Comparison of ENCODE assay signal across 23 mouse cellular contexts in the genomic region with DNA sequence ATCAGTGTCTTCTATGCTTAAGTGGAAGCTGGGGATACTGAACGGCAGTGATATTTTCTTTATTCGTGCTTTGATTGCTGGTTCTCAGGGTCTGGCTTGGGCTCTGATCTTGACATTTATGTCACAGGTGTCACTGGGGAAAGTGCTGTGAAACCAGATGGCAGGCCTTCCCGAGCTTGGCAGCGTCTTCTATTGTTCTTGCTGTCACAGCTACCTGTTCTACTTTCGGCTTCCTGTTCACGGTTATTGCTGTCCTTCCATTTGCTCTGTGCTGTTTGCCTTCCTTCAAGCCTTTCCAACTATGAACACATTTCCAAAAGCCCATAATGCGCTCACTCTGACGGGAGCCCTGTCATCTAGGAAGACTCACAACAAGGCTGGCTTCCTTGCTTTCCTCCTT. TPM values are rescaled to one million over a fixed set of nuclear protein-coding genes. Genes with fewer than 3 reads are reported as not detected.
DNase-seq lines count a peak whose midpoint lies in the region; ATAC-seq and TF ChIP-seq lines count a peak whose summit lies in the region.
"Had no signal": no experiment of that assay in that cellular context is flagged by ENCODE, and none has a peak within 500 bp of the region (broad histone marks: within the 10 kb centered on the region; RNA-seq: fewer than 3 reads in every experiment).

No protein-coding gene starts in this region.

- peaks cover 6 to 9% of the 10 kb centered on the region in 2 experiments; a peak in 3 of 4 replicates for H3K4me1 ChIP-seq in heart, embryonic 14.5 days (ENCODE audit: control insufficient read depth in 2 of 2, insufficient read depth in 2 of 2, low read length in 2 of 2)
- no peaks in the 10 kb centered on the region for H3K4me1 ChIP-seq in heart, adult 2 months (ENCODE audit: control insufficient read depth, insufficient read depth, low read length)
- H3K4me1 ChIP-seq: embryonic facial prominence, embryonic 15.5 days; forebrain, embryonic 15.5 days; limb, embryonic 10.5 days; liver, embryonic 15.5 days; midbrain, embryonic 15.5 days had no signal

- TF ChIP-seq POLR2A in heart, adult 2 months (IDR thresholded peaks at IDR 0.05; ENCODE audit: insufficient read depth, low read depth, low read length), result no peak

- H3K4me3 ChIP-seq in heart, embryonic 14.5 days (ENCODE audit: control insufficient read depth in 1 of 2, insufficient read depth in 1 of 2, low read depth in 1 of 2, low read length in 2 of 2), result no peak overlapping the region
- no peak overlapping the region for H3K4me3 ChIP-seq in heart, adult 2 months
- H3K4me3 ChIP-seq: embryonic facial prominence, embryonic 15.5 days; forebrain, embryonic 15.5 days; gastrocnemius, adult 2 months; limb, embryonic 10.5 days; liver, embryonic 15.5 days; midbrain, embryonic 15.5 days; myocyte had no signal

- no peak for TF ChIP-seq EP300 in heart, adult 2 months (IDR thresholded peaks at IDR 0.05; ENCODE audit: insufficient read depth, low read depth, low read length)

- peak overlapping the region; percentile 25; the same call in 1 of the 2 replicates for H3K4me2 ChIP-seq in heart, embryonic 14.5 days (ENCODE audit: low read length)
- H3K4me2 ChIP-seq: embryonic facial prominence, embryonic 15.5 days; forebrain, embryonic 15.5 days; liver, embryonic 15.5 days; midbrain, embryonic 15.5 days had no signal

- no peak for ATAC-seq in heart, embryonic 14.5 days (ENCODE audit: insufficient number of reproducible peaks, insufficient read depth, low FRiP score, low read depth)
- ATAC-seq: forebrain, embryonic 15.5 days; hindbrain, embryonic 16.5 days; intestine, embryonic 16.5 days; midbrain, embryonic 15.5 days; Patski had no signal

- TF ChIP-seq CTCF in heart, adult 2 months (IDR thresholded peaks at IDR 0.05), result no peak

- no peaks in the 10 kb centered on the region for H3K27me3 ChIP-seq in heart, embryonic 14.5 days (ENCODE audit: control insufficient read depth, insufficient read depth, low read length)
- H3K27me3 ChIP-seq in heart, adult 2 months (ENCODE audit: control insufficient read depth, insufficient read depth, low read length), result 0 out of 2 replicates have a peak, but pooled peaks cover 2% of the 10 kb centered on the region
- H3K27me3 ChIP-seq: embryonic facial prominence, embryonic 15.5 days; forebrain, embryonic 15.5 days; liver, embryonic 15.5 days; midbrain, embryonic 15.5 days had no signal

- intact Hi-C loops in heart, adult 2 months (cut with DNase I), result no loop called here

- H3K27ac ChIP-seq in heart, embryonic 14.5 days (replicated peaks in 1 of 2; ENCODE audit: control insufficient read depth in 1 of 2, insufficient read depth in 1 of 2, low read depth in 2 of 2, low read length in 2 of 2), result no peak overlapping the region
- H3K27ac ChIP-seq in heart, adult 2 months, result no peak overlapping the region
- H3K27ac ChIP-seq: embryonic facial prominence, embryonic 15.5 days; forebrain, embryonic 15.5 days; gastrocnemius, adult 2 months; limb, embryonic 10.5 days; liver, embryonic 15.5 days; midbrain, embryonic 15.5 days; stomach, postnatal 0 days had no signal

- no peak for DNase-seq in heart, adult 2 months
- DNase-seq in brain, adult 2 months (ENCODE audit: low read depth, low spot score), result peak; percentile 98
- DNase-seq in cerebellum, adult 18-20 months, result peak; percentile 91 to 95
- peak; percentile 89 to 93 for DNase-seq in cerebellum, postnatal 14 days
- DNase-seq in lung, adult 18-20 months, result no peak
- no peak for DNase-seq in T-cell, adult 2 months (ENCODE audit: low spot score)
- no peak for DNase-seq in natural killer cell, adult 2 months (ENCODE audit: low spot score in 2 of 2)
- DNase-seq: adrenal gland, postnatal 10 days; gastrocnemius, adult 2 months; kidney, postnatal 14 days; liver; lung, postnatal 4 days had no signal

- no peaks in the 10 kb centered on the region for H3K79me2 ChIP-seq in heart, adult 2 months (replicated peaks; ENCODE audit: control insufficient read depth, insufficient read depth, low read length)

- H3K9me3 ChIP-seq in heart, embryonic 14.5 days (ENCODE audit: control insufficient read depth, low read length), result no peaks in the 10 kb centered on the region
- H3K9me3 ChIP-seq: embryonic facial prominence, embryonic 15.5 days; forebrain, embryonic 15.5 days; limb, embryonic 10.5 days; liver, embryonic 15.5 days; midbrain, embryonic 15.5 days had no signal

- 67% methylated on average over 8 of the region's 8 CpGs for WGBS in heart, embryonic 14.5 days
- 61% methylated on average over 8 of the region's 8 CpGs for WGBS in heart, adult 2 months

- no peaks in the 10 kb centered on the region for H3K36me3 ChIP-seq in heart, embryonic 14.5 days (ENCODE audit: control insufficient read depth, insufficient read depth, low read length)
- no peaks in the 10 kb centered on the region for H3K36me3 ChIP-seq in heart, adult 2 months (ENCODE audit: control insufficient read depth, insufficient read depth, low read length)
- H3K36me3 ChIP-seq: embryonic facial prominence, embryonic 15.5 days; forebrain, embryonic 15.5 days; limb, embryonic 10.5 days; liver, embryonic 15.5 days; midbrain, embryonic 15.5 days had no signal

- H3K9ac ChIP-seq in heart, embryonic 14.5 days (ENCODE audit: low read length), result no peak overlapping the region
- no peak overlapping the region for H3K9ac ChIP-seq in heart, adult 2 months (ENCODE audit: low read depth, low read length)
- H3K9ac ChIP-seq: embryonic facial prominence, embryonic 15.5 days; forebrain, embryonic 15.5 days; liver, embryonic 15.5 days; midbrain, embryonic 15.5 days had no signal

RNA-seq across cellular contexts. Expression of gene Scn2a, which starts 37.9 kb away (rescaled TPM):
- polyA plus RNA-seq in heart, embryonic 14.5 days (2014; fragmentation: Nextera tagmentation; extraction: Ambion mirVana), result 0.93 and 1.4 TPM in 2 replicates
- total RNA-seq in heart, adult 2 months (2021), result under 1 TPM; 0.23 to 0.50 TPM
- 0.21 and 0.59 TPM in 2 replicates for polyA plus RNA-seq in heart, adult 2 months (2012; rRNA removed)

Comparison
In these comparisons a context has a peak if more than half of its experiments do, and no peak if none do; other contexts are left out.
1. DNase-seq: peak in brain, adult 2 months (single experiment), cerebellum, adult 18-20 months (2 of 2) and cerebellum, postnatal 14 days (2 of 2); none in heart, adult 2 months (0 of 2), lung, adult 18-20 months (0 of 2), T-cell, adult 2 months (single experiment) and natural killer cell, adult 2 months (0 of 2).